Mouse (Mus musculus): ENCODE results near the gene Myh3.

Gene Myh3

DNA sequence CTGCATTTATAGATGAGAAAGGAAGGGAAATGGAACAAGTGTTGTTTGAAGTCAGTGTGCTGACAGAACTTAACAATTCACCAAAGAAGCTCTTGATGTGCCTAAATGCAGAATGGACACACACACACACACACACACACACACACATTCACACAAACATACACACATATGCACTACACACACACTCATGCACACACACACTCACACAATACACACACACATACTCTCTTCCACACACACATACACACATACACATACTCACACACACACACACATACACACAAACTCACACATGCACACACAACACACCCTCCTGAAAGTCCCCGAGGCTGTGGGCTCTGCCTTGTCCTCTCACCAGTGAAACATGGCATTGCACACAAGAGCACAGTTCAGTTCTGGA lies 26.1 kb downstream of the Myh3 start:
- DNase-seq (ENCODE audit: low read depth in 1 of 2, low spot score in 2 of 2), result no peak

DNA sequence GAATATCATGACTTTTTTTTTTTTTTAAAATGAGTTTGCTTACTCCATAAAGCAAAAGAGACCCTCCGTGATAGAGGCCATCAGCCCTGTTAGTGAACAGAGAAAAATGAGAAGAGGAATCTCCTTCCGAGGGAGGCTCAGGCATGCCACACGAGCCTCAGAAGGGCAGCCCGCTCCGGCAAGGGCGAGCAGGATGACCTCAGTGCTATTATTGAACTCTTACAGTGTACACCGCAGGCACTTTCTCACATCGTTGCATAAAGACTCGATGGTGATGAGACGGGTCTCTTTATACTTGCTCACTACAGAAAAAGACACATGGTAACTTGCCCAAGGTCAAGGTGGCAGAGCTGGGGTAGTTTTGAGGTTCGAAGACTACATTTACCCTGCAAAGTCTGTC lies 26.6 kb downstream of the Myh3 start:
- DNase-seq (ENCODE audit: low read depth in 1 of 2, low spot score in 2 of 2), result no peak

DNA sequence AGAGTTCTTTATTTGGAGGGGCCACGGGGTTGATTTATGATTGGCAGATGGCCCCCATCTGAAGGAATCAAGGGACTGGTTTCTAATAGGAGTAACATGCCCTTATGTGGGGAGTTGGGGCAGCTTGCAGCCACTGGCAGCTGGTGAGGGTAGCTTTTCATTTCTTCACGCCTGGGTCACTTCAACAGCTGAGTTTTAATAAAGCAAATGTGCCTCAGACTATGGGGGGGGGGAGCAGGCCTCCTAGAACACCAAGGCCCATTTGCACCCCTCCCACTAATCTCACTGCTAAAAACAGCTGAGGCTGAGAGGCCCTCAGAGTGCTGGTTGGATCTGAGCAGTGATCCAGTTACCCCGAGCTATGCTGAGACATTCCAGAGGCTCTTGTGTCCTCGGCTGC lies 27.6 kb downstream of the Myh3 start:
- no peak for DNase-seq (ENCODE audit: low read depth in 1 of 2, low spot score in 2 of 2)

DNA sequence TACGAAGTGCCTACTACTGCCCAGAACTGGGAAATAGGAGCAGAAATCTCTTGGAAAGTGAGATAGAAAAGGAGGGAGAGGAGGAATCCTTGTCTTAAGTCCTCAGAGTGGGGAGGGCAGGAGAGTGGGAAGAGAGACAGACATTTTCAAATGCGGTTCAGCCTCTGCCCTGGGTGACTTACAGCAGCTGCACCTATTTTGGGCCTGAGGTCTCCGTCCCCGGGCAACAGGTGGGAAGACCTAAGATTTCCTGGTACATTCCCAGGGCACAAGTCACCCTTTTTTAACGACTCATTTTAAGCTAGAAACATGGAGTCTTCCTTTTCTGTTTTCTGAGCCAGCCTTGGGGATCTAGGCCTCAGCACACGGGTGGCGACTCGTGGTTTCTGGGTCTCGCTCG lies 28.9 kb downstream of the Myh3 start:
- DNase-seq (ENCODE audit: low read depth in 1 of 2, low spot score in 2 of 2), result no peak

DNA sequence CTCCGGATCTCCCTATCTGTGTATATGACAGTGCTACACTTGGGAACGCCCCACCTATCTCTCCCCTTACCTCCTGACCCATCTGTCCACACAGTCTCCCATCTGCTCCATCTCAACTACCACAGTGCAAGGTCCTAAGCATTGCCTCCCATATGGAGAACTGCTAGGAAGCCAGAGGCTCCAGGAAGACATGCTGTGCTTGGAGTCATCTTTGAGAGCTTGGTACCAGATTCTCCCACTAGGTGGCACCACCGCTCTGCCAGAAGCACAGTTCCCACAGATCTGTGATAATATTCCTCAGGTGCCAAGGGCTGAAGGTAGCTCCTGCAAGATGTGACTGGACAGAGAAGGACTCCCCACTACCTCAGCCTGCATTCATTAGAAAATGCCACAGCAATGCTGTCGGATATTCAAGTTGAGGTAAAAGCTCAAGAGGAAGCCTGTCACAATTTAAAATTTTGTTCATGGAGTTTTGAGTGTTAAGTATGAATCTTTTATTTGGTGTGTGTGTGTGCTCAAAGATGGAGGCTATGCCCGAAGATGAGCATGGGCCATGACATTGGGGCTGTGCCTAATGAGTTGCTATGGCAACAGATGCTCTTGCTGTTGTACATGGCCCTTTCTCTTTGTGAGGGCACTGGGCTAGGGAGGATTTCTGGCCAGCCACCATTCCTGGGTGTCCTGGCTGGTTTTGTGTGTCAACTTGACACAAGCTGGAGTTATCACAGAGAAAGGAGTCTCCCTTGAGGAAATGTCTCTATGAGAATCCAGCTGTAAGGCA lies 32.3 kb downstream of the Myh3 start:
- no peak for DNase-seq (ENCODE audit: low read depth in 1 of 2, low spot score in 2 of 2)

DNA sequence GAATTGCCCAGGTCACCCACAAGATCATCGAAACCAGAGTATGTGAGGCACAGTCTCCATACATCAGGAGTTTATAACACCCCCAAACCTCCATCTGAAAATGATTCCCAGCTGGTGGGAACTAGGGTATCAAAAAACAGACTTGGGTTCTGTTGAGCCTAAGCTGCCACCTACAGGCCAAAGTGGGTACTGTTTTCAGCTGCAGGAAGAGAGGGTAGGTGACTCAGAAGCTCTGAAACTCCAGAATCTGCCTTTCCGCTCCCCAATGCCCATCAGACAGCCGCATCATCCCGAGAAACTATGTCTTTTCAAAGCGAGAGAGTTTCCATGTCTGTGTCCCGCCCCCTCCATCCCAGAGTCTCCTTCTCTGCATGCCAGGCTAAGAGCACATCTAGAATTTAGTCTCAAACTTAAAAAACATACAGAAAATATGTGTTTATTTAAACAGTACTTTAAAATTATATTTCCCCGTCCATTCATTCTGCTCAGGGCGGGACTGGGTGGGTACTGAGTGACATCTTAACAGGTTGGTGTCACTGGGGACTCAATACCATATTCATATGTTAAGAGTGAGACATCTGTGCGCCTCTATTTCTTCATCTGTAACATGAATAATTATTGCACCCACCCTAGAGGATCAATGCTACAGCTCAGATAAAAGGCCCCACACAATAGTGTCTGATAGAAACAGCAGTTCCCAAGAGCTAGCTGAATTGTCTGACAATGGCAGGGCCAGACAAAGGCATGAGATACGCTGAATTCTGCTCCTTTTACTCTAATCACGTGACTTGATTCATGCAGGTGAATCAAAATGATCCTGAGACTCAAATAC lies 34.1 kb downstream of the Myh3 start:
- DNase-seq (ENCODE audit: low read depth in 1 of 2, low spot score in 2 of 2), result peak in 1 of 2 experiments; percentile 31

DNA sequence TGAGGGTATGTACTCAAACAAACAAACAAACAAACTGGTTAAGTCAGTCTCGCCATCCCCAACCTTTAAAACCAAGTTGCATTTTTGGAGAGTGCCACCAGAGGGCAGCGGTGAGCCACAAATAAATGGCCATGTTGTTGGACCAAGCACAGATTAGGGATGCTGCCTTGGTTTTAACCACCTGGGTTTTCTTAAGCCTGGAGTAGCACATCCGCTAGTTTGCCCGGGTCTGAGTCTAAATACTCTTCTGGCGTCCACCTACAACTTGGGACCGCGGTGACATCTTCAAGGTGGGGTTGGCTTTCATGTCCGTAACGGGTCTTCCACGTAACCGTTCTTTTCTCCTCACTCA lies 34.7 kb downstream of the Myh3 start:
- peak in 1 of 2 experiments; percentile 14 for DNase-seq (ENCODE audit: low read depth in 1 of 2, low spot score in 2 of 2)

DNA sequence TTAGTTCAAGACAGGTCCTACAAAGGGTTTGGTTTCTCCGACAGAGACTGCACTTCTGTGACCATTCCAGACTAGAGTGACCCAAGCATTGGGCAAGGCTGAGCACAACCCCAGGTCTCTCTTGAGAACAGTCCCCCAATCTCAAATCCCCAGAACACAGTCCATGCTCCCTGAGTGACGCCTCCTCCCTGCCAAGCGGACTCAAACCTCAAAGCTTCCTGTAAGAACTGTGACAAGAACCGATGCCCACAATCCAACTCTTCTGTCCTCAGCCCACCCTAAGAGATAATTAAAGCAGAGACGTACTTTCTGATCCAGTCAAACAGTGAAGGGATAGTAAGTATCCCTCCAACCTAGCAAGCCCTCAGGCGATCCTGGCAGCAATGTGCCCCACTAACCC lies 35.3 kb downstream of the Myh3 start:
- no peak for DNase-seq (ENCODE audit: low read depth in 1 of 2, low spot score in 2 of 2)

DNA sequence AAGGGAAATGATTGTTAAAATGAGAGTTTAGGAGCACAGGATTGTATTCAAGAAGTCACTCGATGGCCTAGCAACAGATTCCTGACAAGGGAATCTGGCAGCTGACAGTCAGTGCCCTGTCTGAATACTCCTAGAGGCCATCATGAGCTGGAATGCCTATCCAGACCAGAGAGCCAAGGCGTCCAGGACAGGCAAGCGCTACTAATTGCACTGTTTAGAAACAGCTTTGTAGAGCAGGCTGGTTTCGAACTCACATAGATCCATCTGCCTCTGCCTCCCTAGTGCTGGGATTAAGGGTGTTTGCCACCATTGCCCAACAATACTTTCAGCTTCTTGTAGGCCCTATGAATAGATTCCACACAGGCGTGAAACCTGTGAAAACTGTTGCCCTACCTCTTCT lies 36.2 kb downstream of the Myh3 start:
- DNase-seq (ENCODE audit: low read depth in 1 of 2, low spot score in 2 of 2), result no peak

DNA sequence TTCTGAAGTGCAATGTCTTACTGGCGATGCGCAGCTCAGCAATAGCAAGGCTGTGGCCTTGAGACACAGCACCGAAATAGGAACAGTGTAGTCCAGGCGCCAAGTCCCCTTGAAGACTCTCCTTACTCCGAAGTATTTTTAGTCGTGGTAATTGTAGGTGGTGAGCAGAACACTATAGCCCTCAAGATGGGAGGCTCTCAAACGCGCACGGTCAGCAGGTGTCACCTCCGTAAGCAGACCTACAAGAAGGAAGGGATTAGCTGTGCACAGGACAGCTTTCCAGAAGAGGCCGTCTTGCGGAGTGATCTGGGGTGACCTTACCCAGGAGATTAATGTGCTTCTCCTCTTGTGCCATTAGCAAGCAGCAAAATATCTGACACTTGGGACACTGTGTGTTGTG lies 36.8 kb downstream of the Myh3 start:
- no peak for DNase-seq (ENCODE audit: low read depth in 1 of 2, low spot score in 2 of 2)

DNA sequence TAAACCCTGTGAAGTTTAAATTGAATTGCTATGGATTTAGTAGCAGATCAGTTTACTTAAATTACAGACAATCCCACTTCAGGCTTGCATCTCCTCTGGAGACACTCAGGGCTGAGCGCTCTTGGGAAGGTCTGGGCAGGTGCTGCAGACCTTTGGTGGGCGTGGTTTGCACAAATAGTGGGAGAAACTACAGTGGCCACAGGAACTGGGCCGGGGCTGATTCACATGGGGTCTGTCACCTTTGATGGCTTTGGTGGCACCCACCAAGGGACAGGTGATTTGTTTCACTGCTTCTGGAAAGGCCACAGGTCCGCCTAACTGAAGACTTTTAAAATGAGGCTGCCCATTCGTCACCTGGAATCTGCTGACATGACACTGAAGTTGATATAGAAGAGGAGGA lies 38.6 kb downstream of the Myh3 start:
- no peak for DNase-seq (ENCODE audit: low read depth in 1 of 2, low spot score in 2 of 2)

DNA sequence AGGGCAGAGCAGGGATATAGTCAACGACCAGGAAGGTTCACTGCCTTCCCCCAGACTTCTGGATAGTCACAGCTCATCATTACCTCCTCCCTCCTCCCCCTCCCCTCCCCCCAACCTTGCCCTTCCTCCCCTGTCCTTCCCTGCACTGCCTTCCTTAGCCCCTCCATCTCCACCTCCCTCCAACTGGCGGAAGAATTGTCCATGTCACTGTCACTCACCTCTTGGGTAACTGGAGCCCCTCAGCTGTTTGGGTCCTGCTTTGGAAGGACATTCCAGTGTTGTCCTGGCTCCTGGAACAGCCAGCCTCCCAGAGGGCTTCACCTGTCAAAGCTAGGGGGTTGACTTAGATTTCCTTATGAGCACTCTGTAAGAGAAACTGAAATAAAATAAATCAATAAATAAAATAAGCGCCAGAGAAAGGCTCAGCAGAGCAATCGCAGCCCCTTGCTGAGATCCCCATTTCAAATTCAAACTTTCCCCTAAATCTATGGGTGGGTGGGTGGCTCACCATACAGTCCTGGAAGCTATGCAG lies 41.5 kb downstream of the Myh3 start:
- DNase-seq (ENCODE audit: low read depth in 1 of 2, low spot score in 2 of 2), result no peak

DNA sequence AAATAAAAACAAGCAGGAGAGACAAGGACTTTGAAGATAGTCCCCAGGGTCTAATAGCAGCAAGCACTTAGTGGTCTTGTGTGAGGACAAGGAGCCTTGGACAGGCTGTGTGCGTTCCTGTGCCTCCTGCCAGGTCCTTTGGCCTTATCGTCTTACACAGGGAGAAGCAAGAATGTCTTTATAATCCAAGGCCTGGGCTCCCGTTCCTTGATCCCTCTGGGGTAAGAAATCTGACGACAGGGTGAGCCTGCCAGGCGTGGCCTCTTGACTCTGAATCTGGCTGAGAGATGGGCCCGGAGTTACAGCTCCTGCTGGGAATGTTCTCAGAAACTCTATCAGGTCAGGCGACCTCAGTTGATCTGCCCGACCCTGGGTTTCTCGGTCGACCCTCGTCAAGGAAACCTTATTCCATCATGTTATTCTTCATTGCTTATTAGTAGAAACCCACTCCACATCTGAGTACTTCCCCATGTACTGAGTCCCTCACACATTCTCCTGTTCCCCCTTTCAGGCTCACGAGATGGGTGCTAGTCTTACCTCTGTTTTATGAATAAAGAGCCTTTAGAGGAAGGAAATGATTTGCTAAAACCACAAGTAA lies 42.7 kb downstream of the Myh3 start:
- no peak for DNase-seq (ENCODE audit: low read depth in 1 of 2, low spot score in 2 of 2)

DNA sequence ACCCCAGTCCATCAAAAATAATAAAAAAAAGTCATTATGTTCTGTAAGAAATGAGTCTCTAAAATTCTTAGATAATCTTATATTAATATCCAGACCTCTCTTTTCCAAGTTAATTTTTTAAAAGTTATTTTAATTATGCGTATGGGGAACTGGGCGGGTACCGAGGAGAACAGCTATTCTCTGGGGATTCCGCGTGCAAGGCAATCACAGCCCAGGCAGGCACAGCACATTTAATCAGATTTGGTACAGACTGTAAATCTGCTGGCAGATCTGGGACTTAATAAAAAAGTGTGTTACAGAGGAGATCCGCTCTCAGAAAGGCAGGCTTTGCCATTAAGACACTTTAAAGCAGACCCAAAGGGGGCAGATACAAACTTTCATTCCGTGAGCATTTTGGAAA lies 46.8 kb downstream of the Myh3 start:
- no peak for DNase-seq (ENCODE audit: low read depth in 1 of 2, low spot score in 2 of 2)

DNA sequence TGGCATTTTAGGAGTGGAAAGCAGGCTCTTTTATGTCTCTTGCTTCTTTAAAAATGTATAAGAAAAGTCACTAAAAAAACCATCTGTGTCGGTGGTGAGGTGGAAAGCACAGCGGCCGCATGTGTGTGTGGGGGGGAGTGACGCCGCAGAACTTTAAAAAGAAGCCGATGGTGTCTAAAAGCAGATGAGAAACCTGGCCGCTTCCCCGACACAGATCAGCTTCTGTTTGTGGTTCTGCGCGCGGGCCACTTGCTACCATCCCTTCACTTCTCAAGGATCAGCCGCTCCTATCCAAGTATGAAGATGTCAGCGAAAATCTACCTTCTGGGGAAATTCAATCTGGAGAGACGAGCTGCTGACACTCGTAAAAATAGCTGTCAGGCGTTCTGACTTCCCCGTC lies 47.3 kb downstream of the Myh3 start:
- no peak for DNase-seq (ENCODE audit: low read depth in 1 of 2, low spot score in 2 of 2)

DNA sequence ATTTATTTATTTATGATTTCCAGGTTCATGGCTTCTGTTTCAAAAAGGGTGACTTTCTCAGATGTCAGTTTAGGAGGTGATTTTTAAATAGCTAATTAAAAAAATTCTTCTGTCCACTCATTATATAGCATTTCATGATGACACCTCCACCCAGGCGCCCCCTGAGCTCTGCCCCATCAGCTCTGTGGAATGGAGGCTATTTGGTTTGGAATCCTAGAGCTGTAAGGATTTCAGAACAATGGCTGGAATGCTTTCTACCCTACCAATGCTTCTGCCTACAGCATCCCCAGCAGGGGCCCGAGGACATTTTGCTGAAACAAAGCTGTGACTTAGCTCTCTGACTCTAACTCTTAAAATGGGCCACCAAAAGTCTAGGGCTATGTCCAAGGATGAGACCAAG lies 55.4 kb downstream of the Myh3 start:
- no peak for DNase-seq (ENCODE audit: low read depth in 1 of 2, low spot score in 2 of 2)

DNA sequence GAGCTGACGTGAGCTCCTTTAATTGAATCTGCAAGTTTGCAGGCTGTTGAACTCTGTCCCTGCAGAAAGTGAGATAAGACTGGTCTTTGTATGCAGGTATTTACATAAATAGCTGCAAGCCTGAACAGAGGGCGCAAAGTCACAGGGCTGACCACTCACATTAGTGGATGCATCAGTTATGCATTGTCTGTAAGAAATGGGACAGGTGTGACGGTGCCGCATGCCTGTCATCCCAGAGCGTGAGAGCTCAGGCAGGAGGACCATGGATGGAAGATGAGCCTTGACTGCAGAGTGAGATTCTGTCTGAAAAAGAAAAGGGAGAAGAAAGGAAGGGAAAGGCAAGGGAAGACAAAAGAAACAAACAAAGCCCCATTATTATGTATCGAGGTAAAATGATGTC lies 56.6 kb downstream of the Myh3 start:
- DNase-seq (ENCODE audit: low read depth in 1 of 2, low spot score in 2 of 2), result no peak

DNA sequence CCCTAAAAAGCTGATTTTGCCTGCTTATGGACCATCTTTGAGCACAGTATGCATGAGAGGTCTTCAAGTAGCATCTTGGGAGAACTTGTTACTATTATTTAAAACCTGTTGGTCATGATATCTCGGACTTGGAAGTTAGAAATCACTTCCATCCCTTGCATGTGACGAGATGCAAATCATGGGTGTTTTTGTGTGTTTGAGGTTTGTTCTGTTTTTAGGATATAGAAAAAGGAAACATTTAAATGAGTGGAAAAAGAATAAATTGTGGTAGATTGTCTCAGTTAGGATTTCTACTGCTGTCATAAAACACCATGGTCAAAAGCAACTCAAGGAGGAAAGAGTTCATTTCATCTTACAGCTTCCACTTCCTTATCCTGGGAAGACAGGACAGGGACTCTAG lies 57.4 kb downstream of the Myh3 start:
- no peak for DNase-seq (ENCODE audit: low read depth in 1 of 2, low spot score in 2 of 2)

DNA sequence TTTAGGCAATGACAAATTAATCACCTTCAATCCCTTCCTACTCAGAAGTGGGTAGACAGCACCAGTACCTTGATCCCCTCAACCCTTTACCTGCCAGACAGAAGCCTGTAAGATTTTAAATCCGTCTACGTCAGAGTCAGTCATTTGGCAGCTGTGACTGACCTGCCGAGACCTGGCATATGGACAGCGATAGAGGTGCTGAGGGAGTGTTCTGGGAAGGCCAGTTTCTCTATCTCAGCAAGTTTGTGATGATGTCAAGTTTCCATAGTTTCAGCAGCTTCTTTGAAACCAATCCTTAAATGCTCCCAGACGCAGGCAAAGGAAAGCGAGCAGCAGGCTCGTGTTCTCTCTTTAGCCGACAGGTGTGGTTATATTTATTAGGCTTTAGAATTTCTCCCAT lies 61.5 kb downstream of the Myh3 start:
- no peak for DNase-seq (ENCODE audit: low read depth in 1 of 2, low spot score in 2 of 2)

DNA sequence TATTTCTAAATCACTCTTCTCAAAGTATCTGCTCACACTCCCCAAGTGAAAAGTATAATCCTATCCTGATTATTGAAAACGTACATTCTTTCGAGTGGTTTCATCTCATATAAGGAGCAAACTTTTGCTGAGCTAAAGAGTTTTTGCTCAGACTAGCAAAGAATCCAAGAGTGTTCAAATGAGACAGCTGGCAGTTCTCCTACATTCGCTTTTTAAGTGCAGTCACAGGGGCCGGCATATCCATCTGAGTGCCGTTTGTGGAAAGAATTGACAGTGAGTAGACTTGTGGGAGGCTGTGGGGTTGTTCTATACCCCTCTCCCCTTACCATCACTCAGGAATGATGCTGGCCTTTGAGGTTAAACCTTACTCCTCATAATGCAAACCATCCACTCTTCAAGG lies 62.1 kb downstream of the Myh3 start:
- DNase-seq (ENCODE audit: low read depth in 1 of 2, low spot score in 2 of 2), result no peak

DNA sequence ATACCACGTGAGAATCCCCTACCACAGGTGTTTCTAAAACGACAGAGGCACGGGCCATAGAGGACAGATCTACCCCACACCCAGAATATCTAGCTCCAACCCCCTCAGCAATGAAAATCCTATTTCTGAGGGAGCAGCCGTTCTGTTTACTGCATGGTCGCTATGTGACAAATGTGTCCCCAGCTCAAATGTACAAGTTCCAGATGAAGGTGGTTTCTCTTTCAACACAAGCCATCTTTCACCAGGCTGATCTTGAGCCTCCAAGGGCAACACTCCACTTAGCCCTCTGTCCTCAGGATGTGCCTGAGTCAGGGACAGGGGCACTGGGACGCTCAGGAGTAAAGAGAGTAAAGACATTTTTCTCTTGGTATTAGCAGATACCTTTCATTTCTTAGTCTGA lies 62.9 kb downstream of the Myh3 start:
- DNase-seq (ENCODE audit: low read depth in 1 of 2, low spot score in 2 of 2), result no peak

DNA sequence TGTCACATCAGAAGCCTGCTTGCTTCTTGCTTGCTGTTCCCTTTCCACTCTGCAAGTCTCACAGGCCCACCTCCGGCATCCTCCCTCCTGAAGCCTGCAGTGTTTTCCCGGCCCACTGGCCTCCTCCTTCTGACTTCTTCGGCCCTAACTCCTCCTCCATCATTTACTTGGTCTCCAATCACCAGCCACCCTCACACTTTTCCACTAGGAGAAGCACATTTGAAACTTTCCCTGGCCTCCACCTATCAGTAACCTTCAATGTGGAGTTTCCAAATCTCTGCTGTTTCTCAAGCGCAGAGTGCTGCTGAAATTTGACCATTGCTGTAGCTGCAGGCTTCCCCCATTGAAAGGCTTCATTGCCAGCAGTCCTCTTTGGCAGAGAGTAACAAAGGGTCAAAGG lies 63.9 kb downstream of the Myh3 start:
- no peak for DNase-seq (ENCODE audit: low read depth in 1 of 2, low spot score in 2 of 2)
